8 mouse cellular contexts compared by ENCODE assay signal in the genomic region with DNA sequence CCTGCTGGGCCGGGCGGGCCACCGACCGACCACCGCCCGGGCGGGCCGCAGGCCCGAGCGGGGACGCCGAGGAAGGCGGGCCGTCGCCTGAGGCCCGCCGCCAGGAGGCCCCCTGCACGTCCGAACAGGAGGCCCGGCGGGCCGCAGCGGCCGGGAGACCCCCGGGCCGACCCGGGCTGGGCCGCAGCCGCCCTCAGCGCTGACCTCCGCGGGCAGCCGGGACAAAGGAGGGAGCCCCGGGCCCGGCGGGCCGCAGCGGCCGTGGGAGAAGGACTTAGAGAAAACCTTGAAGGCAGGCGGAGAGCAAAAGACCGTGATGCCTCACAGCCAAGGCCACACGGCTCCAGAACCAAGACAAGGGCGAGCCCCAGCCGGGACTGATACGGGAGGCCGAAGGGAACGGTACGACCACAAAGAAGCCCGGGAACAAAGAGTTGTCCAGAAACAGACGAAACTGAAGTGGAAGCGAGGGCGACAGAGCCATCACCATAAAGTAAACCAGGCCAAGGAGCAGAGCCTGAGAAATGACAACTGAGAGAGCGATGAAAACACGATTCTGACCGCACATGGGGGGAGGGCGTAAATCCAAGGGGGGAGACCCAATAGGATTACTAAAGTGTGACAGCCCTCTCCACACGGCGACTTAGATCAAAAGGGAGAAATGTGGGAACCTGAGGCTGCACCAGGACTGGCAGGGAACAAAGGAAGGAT. TPM values are rescaled to one million over a fixed set of nuclear protein-coding genes. Genes with fewer than 3 reads are reported as not detected.
DNase-seq lines count a peak whose midpoint lies in the region; ATAC-seq lines count a peak whose summit lies in the region.

No protein-coding gene starts in this region.

- no peaks in the 10 kb centered on the region for H3K9me3 ChIP-seq in heart, embryonic 10.5 days
- no peaks in the 10 kb centered on the region for H3K9me3 ChIP-seq in kidney, embryonic 16.5 days (ENCODE audit: low read length)
- H3K9me3 ChIP-seq in stomach, embryonic 14.5 days (ENCODE audit: control insufficient read depth, low read depth, low read length), result no peaks in the 10 kb centered on the region

- peak overlapping the region; percentile 91 for H3K4me2 ChIP-seq in kidney, embryonic 16.5 days (replicated peaks; ENCODE audit: low read depth, low read length)
- H3K4me2 ChIP-seq in stomach, embryonic 14.5 days (replicated peaks; ENCODE audit: low read depth, low read length), result peak overlapping the region; percentile 85

- 0 out of 2 replicates have a peak, but pooled peaks have one; percentile 11 for ATAC-seq in kidney, embryonic 16.5 days (ENCODE audit: low FRiP score, low TSS enrichment)
- ATAC-seq in megakaryocyte, adult 5-6 weeks (ENCODE audit: poor library complexity, severe bottlenecking), result peak; percentile 10; the same call in 1 of the 2 replicates
- ATAC-seq in stomach, embryonic 14.5 days (ENCODE audit: insufficient number of reproducible peaks, insufficient read depth, low FRiP score, low read depth), result peak; percentile 8; the same call in 1 of the 2 replicates
- no peak for ATAC-seq in megakaryocyte-erythroid progenitor cell, adult 5-6 weeks (replicated peaks; ENCODE audit: low FRiP score, low TSS enrichment, poor library complexity, severe bottlenecking)

- peak overlapping the region; percentile 95 for H3K4me3 ChIP-seq in heart, embryonic 10.5 days
- peak overlapping the region; percentile 93 for H3K4me3 ChIP-seq in kidney, embryonic 16.5 days (ENCODE audit: low read length)
- H3K4me3 ChIP-seq in stomach, embryonic 14.5 days (ENCODE audit: low read depth, low read length), result peak overlapping the region; percentile 76

- peak; percentile 23 to 29 for DNase-seq in lung, adult 18-20 months
- no peak for DNase-seq in lung, postnatal 25 days (ENCODE audit: low spot score)
- DNase-seq in adrenal gland, postnatal 36 days, result peak; percentile 69 to 76
- peak; percentile 84 for DNase-seq in heart, embryonic 10.5 days (ENCODE audit: low spot score)

- H3K36me3 ChIP-seq in heart, embryonic 10.5 days, result no peaks in the 10 kb centered on the region
- no peaks in the 10 kb centered on the region for H3K36me3 ChIP-seq in kidney, embryonic 16.5 days (ENCODE audit: insufficient read depth, low read length)
- H3K36me3 ChIP-seq in stomach, embryonic 14.5 days (ENCODE audit: control insufficient read depth, insufficient read depth, low read length), result no peaks in the 10 kb centered on the region

- H3K27me3 ChIP-seq in heart, embryonic 10.5 days (ENCODE audit: insufficient read depth, poor library complexity, severe bottlenecking), result no peaks in the 10 kb centered on the region
- no peaks in the 10 kb centered on the region for H3K27me3 ChIP-seq in kidney, embryonic 16.5 days (ENCODE audit: insufficient read depth, low read length)
- no peaks in the 10 kb centered on the region for H3K27me3 ChIP-seq in stomach, embryonic 14.5 days (ENCODE audit: control insufficient read depth, insufficient read depth, low read length)

- H3K27ac ChIP-seq in heart, embryonic 10.5 days, result peak overlapping the region; percentile 99
- H3K27ac ChIP-seq in kidney, embryonic 16.5 days (ENCODE audit: low read length), result peak overlapping the region; percentile 100
- H3K27ac ChIP-seq in stomach, embryonic 14.5 days (ENCODE audit: low read length), result peak overlapping the region; percentile 99

- H3K4me1 ChIP-seq in heart, embryonic 10.5 days, result peaks cover 44% of the 10 kb centered on the region
- H3K4me1 ChIP-seq in kidney, embryonic 16.5 days (ENCODE audit: insufficient read depth, low read length), result peaks cover 43% of the 10 kb centered on the region
- H3K4me1 ChIP-seq in stomach, embryonic 14.5 days (ENCODE audit: control insufficient read depth, insufficient read depth, low read length), result peaks cover 29% of the 10 kb centered on the region; the same call in 1 of the 2 replicates

- H3K9ac ChIP-seq in kidney, embryonic 16.5 days (replicated peaks; ENCODE audit: low read length), result peak overlapping the region; percentile 98
- H3K9ac ChIP-seq in stomach, embryonic 14.5 days (replicated peaks; ENCODE audit: low read depth, low read length), result peak overlapping the region; percentile 97

- under 1% methylated on average over 58 of the region's 58 CpGs for WGBS in heart, embryonic 10.5 days
- under 1% methylated on average over 45 of the region's 58 CpGs for WGBS in kidney, embryonic 16.5 days
- WGBS in stomach, embryonic 14.5 days, result under 1% methylated on average over 50 of the region's 58 CpGs

RNA-seq across cellular contexts. Expression of gene Macf1, which starts 19.1 kb away (rescaled TPM):
- 100 to 1,000 TPM; 150 to 174 TPM for total RNA-seq in adrenal gland, postnatal 36 days (2021)
- polyA plus RNA-seq in heart, embryonic 10.5 days (2016; fragmentation: Nextera tagmentation; extraction: Ambion mirVana), result 57.4 and 58.9 TPM in 2 replicates
- polyA plus RNA-seq in kidney, embryonic 16.5 days (2015; fragmentation: Nextera tagmentation; extraction: Ambion mirVana), result 37.1 and 38.1 TPM in 2 replicates
- total RNA-seq in megakaryocyte, adult 5-6 weeks (2015), result 130 and 137 TPM in 2 replicates
- 192 and 219 TPM in 2 replicates for total RNA-seq in megakaryocyte, adult 5-6 weeks (2017)
- polyA plus RNA-seq in stomach, embryonic 14.5 days (2014; fragmentation: Nextera tagmentation; extraction: Ambion mirVana), result 86.9 and 88.2 TPM in 2 replicates
- 101 and 139 TPM in 2 replicates for total RNA-seq in megakaryocyte-erythroid progenitor cell, adult 5-6 weeks (2014; fragmentation: Nextera tagmentation)
- 111 and 173 TPM in 2 replicates for total RNA-seq in megakaryocyte-erythroid progenitor cell, adult 5-6 weeks (2017)

RNA-seq across cellular contexts. Expression of gene Ndufs5, which starts 52.9 kb away (rescaled TPM):
- total RNA-seq in adrenal gland, postnatal 36 days (2021), result 100 to 1,000 TPM; 236 to 258 TPM
- polyA plus RNA-seq in heart, embryonic 10.5 days (2016; fragmentation: Nextera tagmentation; extraction: Ambion mirVana), result 453 and 498 TPM in 2 replicates
- 290 and 298 TPM in 2 replicates for polyA plus RNA-seq in kidney, embryonic 16.5 days (2015; fragmentation: Nextera tagmentation; extraction: Ambion mirVana)
- total RNA-seq in megakaryocyte, adult 5-6 weeks (2015), result 109 and 130 TPM in 2 replicates
- 110 and 139 TPM in 2 replicates for total RNA-seq in megakaryocyte, adult 5-6 weeks (2017)
- 297 and 346 TPM in 2 replicates for polyA plus RNA-seq in stomach, embryonic 14.5 days (2014; fragmentation: Nextera tagmentation; extraction: Ambion mirVana)
- 163 and 168 TPM in 2 replicates for total RNA-seq in megakaryocyte-erythroid progenitor cell, adult 5-6 weeks (2014; fragmentation: Nextera tagmentation)
- 121 and 189 TPM in 2 replicates for total RNA-seq in megakaryocyte-erythroid progenitor cell, adult 5-6 weeks (2017)
